Mouse (Mus musculus) hindbrain, embryonic 12.5 days (tissue): ENCODE measurements at regions not wholly inside any gene's neighbourhood (a gene's known extent, or its start where the extent isn't known, plus 50 kb on each side); places are given as distances from the start of the nearest gene placed in this dataset.

ENCODE experiments used
- ATAC-seq: fragments of 200-750 bp; cut with Nextera tagmentation; 2 replicates; pipeline ENCODE4 v1.8.0; 2017; ENCODE audit warnings: moderate TSS enrichment; ENCODE audit not compliant: low FRiP score
- H3K27ac ChIP-seq: fragments of 300-500 bp; sonication (generic); 2 replicates; pipeline ENCODE4 v1.5.1; 2016; ENCODE audit warnings: mild to moderate bottlenecking
- H3K27me3 ChIP-seq: fragments of 300-500 bp; sonication (generic); 2 replicates; pipeline ENCODE4 v1.6.1; 2016; ENCODE audit warnings: mild to moderate bottlenecking
- H3K36me3 ChIP-seq: fragments of 300-500 bp; sonication (generic); 2 replicates; pipeline ENCODE4 v1.6.1; 2016; ENCODE audit warnings: mild to moderate bottlenecking
- H3K4me1 ChIP-seq: fragments of 300-500 bp; sonication (generic); 2 replicates; pipeline ENCODE4 v1.6.1; 2016
- H3K4me2 ChIP-seq: fragments of 300-500 bp; sonication (generic); replicated peaks from 2 replicates; pipeline ENCODE4 v1.6.1; 2016; ENCODE audit warnings: mild to moderate bottlenecking
- H3K4me3 ChIP-seq: fragments of 300-500 bp; sonication (generic); 2 replicates; pipeline ENCODE4 v1.5.1; 2016; ENCODE audit warnings: mild to moderate bottlenecking
- H3K9ac ChIP-seq: fragments of 300-500 bp; sonication (generic); 2 replicates; pipeline ENCODE4 v1.6.1; 2016; ENCODE audit warnings: mild to moderate bottlenecking, moderate library complexity
- H3K9me3 ChIP-seq: fragments of 300-500 bp; sonication (generic); replicated peaks from 2 replicates; pipeline ENCODE4 v1.6.1; 2016; ENCODE audit warnings: mild to moderate bottlenecking
- WGBS: fragments of 180-500 bp; shearing (Covaris S2); methylation state at CpG from one replicate; pipeline ENCODE4 v1.1.7; 2016; 5-methylcytosine and 5-hydroxymethylcytosine counted together

DNA sequence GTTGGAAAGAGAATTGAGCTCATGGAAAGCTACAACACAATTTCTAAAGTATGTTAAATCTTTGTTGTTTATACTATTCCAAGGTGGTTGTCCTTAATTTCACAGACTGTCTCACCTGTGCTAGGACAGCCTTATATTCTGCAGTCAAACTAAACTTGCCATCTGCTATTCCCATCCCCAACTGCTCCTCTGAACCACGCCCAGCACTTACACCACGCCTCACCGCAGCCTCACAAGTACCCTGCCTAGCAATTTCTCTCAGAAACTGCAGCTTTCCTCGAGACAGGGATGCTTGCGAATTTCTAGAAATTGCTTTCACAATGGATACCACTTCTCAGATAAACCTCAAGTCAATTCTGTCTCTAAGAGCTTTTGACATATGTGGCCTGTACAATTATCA is 213.7 kb downstream of the Parm1 start:
- no peak for ATAC-seq
- no peak overlapping the region for H3K27ac ChIP-seq
- H3K9me3 ChIP-seq, result no peaks in the 10 kb centered on the region
- WGBS, result 81% methylated on average over 5 of the region's 5 CpGs
- H3K4me1 ChIP-seq, result no peaks in the 10 kb centered on the region
- no peak overlapping the region for H3K4me2 ChIP-seq
- no peak overlapping the region for H3K4me3 ChIP-seq
- no peak overlapping the region for H3K9ac ChIP-seq
- no peaks in the 10 kb centered on the region for H3K27me3 ChIP-seq
- no peaks in the 10 kb centered on the region for H3K36me3 ChIP-seq

DNA sequence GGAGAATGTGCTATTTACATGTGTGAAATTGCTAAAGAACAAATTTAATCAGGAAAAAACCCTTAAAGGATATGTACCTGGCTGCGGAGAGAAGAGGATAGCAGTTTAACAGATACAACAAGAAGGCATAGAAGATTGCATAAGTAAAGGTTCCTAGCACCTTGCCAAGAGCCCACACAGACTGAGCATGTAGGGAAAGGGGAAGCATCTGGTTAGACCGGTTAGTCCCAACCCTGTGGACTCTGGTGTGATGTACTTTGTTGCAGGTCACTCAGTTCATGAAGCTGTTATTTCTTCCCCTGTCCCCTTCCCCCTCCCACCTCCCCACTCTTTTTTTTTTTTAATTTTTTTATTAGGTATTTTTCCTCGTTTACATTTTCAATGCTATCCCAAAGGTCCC is 212.5 kb downstream of the Parm1 start:
- Histone ChIP-seq H3K9ac (no peak overlapping the region), H3K9me3 (no peaks in the 10 kb centered on the region), H3K27ac (no peak overlapping the region), H3K27me3 (peaks cover under 1% of the 10 kb centered on the region; the same call in 1 of the 2 replicates), H3K4me2 (no peak overlapping the region), H3K4me3 (no peak overlapping the region), H3K36me3 (no peaks in the 10 kb centered on the region), H3K4me1 (no peaks in the 10 kb centered on the region)
- no peak for ATAC-seq
- WGBS, result 56% methylated on average over 3 of the region's 3 CpGs

DNA sequence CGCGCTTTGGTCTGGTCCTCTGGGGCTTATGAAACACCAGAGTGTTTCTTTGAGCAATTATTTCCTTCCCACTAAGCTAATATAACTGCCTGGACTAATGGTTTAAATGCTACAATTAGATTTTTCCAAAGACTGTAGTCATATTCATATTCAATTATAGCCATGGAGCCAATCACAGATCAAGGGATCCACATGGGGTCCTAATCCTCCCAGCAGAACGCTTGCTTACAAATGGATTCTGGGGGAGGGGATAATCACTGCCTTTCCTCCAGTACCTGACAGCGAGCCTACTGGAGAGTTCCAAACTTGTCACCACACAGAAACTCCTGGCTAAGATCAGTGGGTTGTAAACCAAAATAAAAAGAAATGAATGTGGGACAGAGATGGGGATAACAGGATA is 212.0 kb downstream of the Parm1 start:
- Histone ChIP-seq H3K4me3 (no peak overlapping the region), H3K27me3 (peaks cover 4% of the 10 kb centered on the region; the same call in 1 of the 2 replicates), H3K9ac (no peak overlapping the region), H3K36me3 (no peaks in the 10 kb centered on the region), H3K4me2 (no peak overlapping the region), H3K9me3 (no peaks in the 10 kb centered on the region), H3K27ac (no peak overlapping the region), H3K4me1 (no peaks in the 10 kb centered on the region)
- WGBS, result 47% methylated on average over 4 of the region's 4 CpGs
- no peak for ATAC-seq

DNA sequence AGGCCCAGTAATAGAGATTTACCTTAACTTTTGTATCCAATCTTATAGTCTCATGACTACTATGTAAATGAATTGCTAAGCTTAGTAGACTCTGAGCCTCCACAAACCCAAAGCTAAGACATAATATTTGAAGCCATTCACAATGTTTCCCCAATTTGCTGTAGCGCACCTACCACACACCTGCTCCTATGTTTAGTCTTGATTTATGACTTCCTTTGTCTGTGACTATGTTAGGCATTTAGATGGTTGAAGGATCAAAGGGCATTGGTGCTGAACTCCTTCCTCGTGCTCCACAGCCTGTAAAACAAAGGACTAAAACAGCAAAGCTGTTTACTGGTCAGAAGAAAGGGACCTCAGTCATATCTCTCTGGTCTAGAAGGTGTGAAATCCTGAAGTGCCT is 210.0 kb downstream of the Parm1 start:
- H3K9me3 ChIP-seq, result no peaks in the 10 kb centered on the region

DNA sequence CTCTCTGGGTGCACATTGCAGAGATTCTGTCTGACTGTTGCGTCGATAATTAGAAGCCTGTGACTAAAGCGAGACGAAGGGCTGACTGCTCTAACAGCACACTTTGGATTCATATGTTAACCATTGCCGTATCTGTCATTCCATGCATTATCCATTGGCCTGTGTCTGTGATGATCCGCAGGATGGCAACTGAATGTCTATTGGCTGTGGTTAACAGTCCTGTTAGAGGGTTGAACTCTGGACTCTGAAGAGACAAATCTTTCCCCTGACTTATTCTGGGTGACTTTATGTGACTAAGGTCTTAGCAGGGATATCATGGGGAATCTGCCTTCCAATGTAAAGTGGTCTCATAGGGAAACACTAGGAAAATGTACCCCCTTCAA is 208.7 kb downstream of the Parm1 start:
- peaks cover 19% of the 10 kb centered on the region for H3K4me1 ChIP-seq
- H3K27me3 ChIP-seq, result peaks cover 4% of the 10 kb centered on the region; the same call in 1 of the 2 replicates
- WGBS, result 74% methylated on average over 6 of the region's 6 CpGs
- H3K9ac ChIP-seq, result no peak overlapping the region
- no peaks in the 10 kb centered on the region for H3K9me3 ChIP-seq
- no peaks in the 10 kb centered on the region for H3K36me3 ChIP-seq
- no peak overlapping the region for H3K4me2 ChIP-seq
- no peak overlapping the region for H3K4me3 ChIP-seq
- no peak for ATAC-seq
- no peak overlapping the region for H3K27ac ChIP-seq

More for the DNA sequence above, 210.0 kb downstream of the Parm1 start:
- 60% methylated on average over 2 of the region's 2 CpGs for WGBS
- no peak for ATAC-seq
- no peak overlapping the region for H3K4me3 ChIP-seq
- H3K36me3 ChIP-seq, result no peaks in the 10 kb centered on the region
- no peak overlapping the region for H3K27ac ChIP-seq
- peaks cover 4% of the 10 kb centered on the region; the same call in 1 of the 2 replicates for H3K27me3 ChIP-seq
- H3K9ac ChIP-seq, result no peak overlapping the region
- peaks cover 12% of the 10 kb centered on the region for H3K4me1 ChIP-seq
- H3K4me2 ChIP-seq, result no peak overlapping the region

DNA sequence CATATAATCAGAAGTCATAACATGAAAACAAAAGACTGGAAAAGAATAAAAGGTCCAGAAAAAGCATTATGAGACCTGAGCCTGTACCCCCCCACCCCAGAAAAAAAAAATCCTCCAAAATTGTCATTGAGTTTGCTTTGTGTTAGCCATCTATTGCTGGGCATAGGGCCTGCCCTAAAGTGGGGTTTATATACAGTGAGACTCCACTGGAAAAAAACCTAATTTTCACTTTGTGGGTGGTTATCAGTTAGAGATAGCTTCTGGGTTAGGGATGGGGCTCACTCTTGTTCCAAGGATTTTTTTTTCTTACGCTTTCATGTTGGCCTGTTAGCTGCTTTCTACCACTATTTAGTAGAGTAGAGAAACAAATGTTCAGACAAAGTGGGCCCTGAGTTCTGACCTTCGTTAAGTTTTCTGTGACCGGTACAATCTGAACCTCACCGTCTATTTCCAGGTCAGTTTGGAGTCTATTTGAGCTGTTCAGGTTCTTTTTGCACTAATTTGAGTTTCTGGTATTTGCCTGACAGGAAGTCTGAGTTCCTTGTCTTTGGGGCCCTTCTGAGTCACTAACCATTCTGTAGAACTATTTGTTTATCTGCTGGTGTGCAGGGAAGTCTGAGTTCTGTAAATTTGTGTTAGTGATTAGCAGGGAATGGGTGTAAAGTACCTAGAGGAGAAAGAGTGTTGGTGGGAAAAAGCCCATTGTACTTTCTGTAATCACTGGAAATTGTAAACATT is 208.1 kb downstream of the Parm1 start:
- no peak overlapping the region for H3K9ac ChIP-seq
- 90% methylated on average over 4 of the region's 4 CpGs for WGBS
- ATAC-seq, result no peak

DNA sequence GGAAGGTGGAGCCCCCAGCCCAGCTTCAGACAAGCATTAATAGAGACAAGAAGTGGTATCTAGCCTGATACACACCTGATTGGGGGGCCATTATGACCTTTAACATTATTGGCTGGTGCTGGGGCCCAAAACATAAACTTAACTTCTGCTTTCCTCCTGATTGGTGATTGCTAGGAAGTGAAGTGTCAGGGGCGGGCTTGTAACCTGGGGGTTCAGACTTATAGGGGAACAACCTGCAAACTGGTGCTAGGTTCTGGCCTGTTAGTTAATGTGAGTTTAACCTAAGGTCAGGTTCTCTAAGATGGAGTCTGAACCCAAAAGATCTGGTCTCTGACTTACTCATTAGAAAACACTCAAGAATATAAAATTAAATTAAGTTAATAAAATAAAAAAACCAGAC is 207.5 kb downstream of the Parm1 start:
- Histone ChIP-seq H3K9ac (no peak overlapping the region), H3K9me3 (no peaks in the 10 kb centered on the region), H3K36me3 (no peaks in the 10 kb centered on the region), H3K27me3 (peaks cover 10% of the 10 kb centered on the region), H3K4me1 (peaks cover 19% of the 10 kb centered on the region), H3K4me3 (no peak overlapping the region), H3K4me2 (no peak overlapping the region), H3K27ac (no peak overlapping the region)
- ATAC-seq, result no peak
- 86% methylated on average over 1 of the region's 1 CpGs for WGBS

More for the DNA sequence above, 208.1 kb downstream of the Parm1 start:
- no peak overlapping the region for H3K27ac ChIP-seq
- H3K27me3 ChIP-seq, result peaks cover 6% of the 10 kb centered on the region
- peaks cover 19% of the 10 kb centered on the region for H3K4me1 ChIP-seq
- no peak overlapping the region for H3K4me3 ChIP-seq
- no peaks in the 10 kb centered on the region for H3K9me3 ChIP-seq
- H3K36me3 ChIP-seq, result no peaks in the 10 kb centered on the region
- H3K4me2 ChIP-seq, result no peak overlapping the region

DNA sequence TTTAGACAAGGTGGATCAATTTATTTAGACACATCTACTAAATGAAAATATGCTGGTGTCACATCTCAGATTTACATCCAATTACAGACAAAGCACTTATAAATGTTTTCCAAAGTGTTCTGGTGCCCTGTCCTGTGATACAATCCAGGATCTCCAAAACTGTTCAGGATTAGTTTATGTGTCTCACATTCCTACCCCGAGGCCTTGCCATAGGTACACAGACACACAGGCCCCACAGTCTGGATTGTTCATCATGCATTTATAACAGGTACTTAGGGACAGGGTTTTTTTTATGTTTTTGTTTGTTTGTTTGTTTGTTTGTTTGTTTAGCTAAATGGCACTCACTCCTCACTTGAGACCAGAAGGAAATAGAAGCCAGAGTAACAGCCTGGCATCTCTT is 206.0 kb downstream of the Parm1 start:
- Histone ChIP-seq H3K4me2 (no peak overlapping the region), H3K9ac (no peak overlapping the region), H3K27ac (no peak overlapping the region), H3K27me3 (peaks cover 10% of the 10 kb centered on the region), H3K4me1 (peaks cover 19% of the 10 kb centered on the region), H3K36me3 (no peaks in the 10 kb centered on the region), H3K9me3 (no peaks in the 10 kb centered on the region), H3K4me3 (no peak overlapping the region)
- WGBS, result 62% methylated on average over 1 of the region's 1 CpGs
- ATAC-seq, result peak; percentile 42; the same call in 1 of the 2 replicates

DNA sequence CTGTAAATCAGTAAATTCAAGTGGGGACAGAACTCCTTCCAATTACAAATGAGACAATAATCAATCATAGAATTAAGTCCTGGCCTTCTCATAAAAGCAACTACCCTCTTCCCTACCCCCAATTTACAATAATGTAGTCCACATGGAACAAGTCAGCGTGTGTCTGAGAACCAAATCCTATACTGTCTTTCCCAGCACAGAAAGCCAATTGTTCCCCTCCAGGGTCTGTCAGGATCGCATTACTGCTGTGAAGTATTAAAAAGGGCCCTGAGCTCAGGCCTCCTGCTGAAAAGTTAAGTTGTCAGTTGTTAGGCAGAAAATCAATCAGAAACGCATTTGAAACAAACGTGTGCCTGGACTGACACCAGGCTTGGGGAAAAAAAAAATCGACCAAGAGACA is 205.6 kb downstream of the Parm1 start:
- no peak overlapping the region for H3K4me2 ChIP-seq
- no peak overlapping the region for H3K27ac ChIP-seq
- H3K36me3 ChIP-seq, result no peaks in the 10 kb centered on the region
- peaks cover 19% of the 10 kb centered on the region for H3K4me1 ChIP-seq
- H3K27me3 ChIP-seq, result peaks cover 10% of the 10 kb centered on the region
- H3K9ac ChIP-seq, result no peak overlapping the region
- WGBS, result 5% methylated on average over 5 of the region's 5 CpGs
- no peaks in the 10 kb centered on the region for H3K9me3 ChIP-seq
- ATAC-seq, result peak; percentile 75
- no peak overlapping the region for H3K4me3 ChIP-seq

DNA sequence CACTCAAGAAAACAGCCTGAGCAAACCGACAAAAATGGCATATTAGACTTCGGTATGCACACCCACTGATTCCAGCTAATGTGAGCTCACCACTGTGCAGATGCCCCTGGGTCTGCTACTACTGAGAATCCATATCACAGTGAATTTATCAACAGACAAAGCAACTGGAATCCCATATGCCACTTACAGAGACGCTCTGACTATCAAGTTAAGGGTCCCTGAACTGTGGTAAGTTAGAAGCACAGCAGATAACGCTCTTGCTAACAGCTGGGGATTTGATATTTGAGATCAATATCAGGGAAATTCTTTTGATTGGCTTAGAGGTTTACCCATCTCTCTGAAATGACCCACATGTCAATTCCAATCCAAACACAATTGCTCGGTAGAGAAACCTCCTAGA is 205.0 kb downstream of the Parm1 start:
- no peaks in the 10 kb centered on the region for H3K9me3 ChIP-seq
- WGBS, result 48% methylated on average over 5 of the region's 5 CpGs
- H3K36me3 ChIP-seq, result no peaks in the 10 kb centered on the region
- no peak overlapping the region for H3K9ac ChIP-seq
- H3K4me3 ChIP-seq, result no peak overlapping the region
- no peak for ATAC-seq
- H3K4me2 ChIP-seq, result no peak overlapping the region
- H3K27ac ChIP-seq, result 0 out of 2 replicates have a peak overlapping the region, but pooled peaks have one; percentile 35
- H3K27me3 ChIP-seq, result peaks cover 10% of the 10 kb centered on the region
- peaks cover 19% of the 10 kb centered on the region for H3K4me1 ChIP-seq

DNA sequence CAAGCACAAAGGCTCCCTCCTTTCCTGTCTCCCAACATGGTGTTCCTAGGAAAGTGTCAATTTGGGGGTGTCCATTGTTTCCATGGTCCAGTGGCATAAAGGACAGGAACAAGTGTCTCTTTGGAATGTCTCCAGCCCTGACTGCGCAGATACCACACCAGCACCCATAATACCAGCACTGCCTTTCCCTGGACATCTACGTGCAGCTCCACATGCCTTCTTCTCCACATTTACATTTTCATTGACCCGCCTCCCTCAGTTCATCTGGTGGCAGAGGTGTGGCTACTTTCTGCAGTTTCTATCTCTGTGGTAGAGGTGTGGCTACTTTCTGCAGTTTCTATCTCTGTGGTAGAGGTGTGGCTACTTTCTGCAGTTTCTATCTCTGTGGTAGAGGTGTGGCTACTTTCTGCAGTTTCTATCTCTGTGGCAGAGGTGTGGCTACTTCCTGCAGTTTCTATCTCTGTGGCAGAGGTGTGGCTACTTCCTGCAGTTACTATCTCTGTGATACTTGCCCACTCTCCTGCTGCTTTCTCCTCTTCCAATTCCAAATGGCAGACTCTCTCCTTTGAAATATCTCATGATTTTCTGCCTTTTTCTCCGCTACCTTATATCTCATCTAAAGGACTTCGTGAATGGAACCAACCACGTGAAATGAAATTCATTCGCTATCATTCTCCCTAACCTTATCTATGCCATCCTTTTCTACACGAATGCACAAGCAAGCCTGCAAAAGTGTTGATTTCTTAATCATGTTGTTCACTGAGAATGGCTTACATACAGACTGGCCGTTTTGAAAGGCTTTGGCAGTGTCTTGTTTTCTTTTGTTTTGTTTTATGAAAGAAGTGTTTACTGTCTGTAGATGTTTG is 204.0 kb downstream of the Parm1 start:
- Histone ChIP-seq H3K4me1 (peaks cover 19% of the 10 kb centered on the region), H3K36me3 (no peaks in the 10 kb centered on the region), H3K27ac (no peak overlapping the region), H3K9ac (no peak overlapping the region), H3K4me2 (no peak overlapping the region), H3K4me3 (no peak overlapping the region), H3K27me3 (peaks cover 10% of the 10 kb centered on the region), H3K9me3 (no peaks in the 10 kb centered on the region)
- WGBS, result 86% methylated on average over 9 of the region's 9 CpGs
- ATAC-seq, result no peak

DNA sequence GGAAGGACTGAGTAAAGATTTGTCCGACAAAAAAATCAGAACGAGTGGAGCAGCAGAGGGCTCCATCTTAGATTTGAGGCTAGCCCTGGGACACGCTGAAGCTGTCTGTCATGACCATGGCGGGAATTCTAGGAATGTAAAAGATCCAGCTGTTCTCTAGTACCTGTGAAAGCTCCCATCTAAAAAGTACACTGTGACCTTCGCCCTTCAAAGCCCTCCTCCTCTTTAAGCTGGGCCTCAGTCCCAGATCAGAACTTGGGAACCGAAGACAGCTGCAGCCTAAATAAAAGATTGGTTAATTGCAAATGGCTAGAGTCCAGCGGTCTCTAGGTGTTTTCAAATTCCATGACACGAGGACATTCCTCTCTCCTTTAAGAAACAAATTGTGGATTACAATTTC is 195.6 kb downstream of the Parm1 start:
- H3K27ac ChIP-seq, result no peak overlapping the region
- H3K4me2 ChIP-seq, result no peak overlapping the region
- no peaks in the 10 kb centered on the region for H3K4me1 ChIP-seq
- no peaks in the 10 kb centered on the region for H3K27me3 ChIP-seq
- no peaks in the 10 kb centered on the region for H3K9me3 ChIP-seq
- no peaks in the 10 kb centered on the region for H3K36me3 ChIP-seq
- no peak overlapping the region for H3K4me3 ChIP-seq
- no peak overlapping the region for H3K9ac ChIP-seq
- WGBS, result 38% methylated on average over 8 of the region's 8 CpGs
- ATAC-seq, result no peak
